Mouse (Mus musculus) hindbrain, embryonic 13.5 days (tissue): ENCODE data around the gene Cyp4x1. TPM values are rescaled to one million over a fixed set of nuclear protein-coding genes. Genes with fewer than 3 reads are reported as not detected.
"Not testable (repeated sequence)": the region's sequence is repeated elsewhere in the genome, so short reads cannot be mapped to it uniquely, and the experiment has no call there.

Experiments used
- ATAC-seq: fragments of 200-750 bp; cut with Nextera tagmentation; 2 replicates; pipeline ENCODE4 v1.8.0; 2017; ENCODE audit warnings: moderate TSS enrichment; ENCODE audit not compliant: low FRiP score
- H3K27ac ChIP-seq: fragments of 300-500 bp; sonication (generic); 2 replicates; pipeline ENCODE4 v1.5.1; 2015; ENCODE audit warnings: inconsistent platforms, mild to moderate bottlenecking, moderate library complexity
- H3K27me3 ChIP-seq: fragments of 300-500 bp; sonication (generic); 2 replicates; pipeline ENCODE4 v1.6.1; 2015; ENCODE audit warnings: mild to moderate bottlenecking, inconsistent platforms
- H3K36me3 ChIP-seq: fragments of 300-500 bp; sonication (generic); 2 replicates; pipeline ENCODE4 v1.6.1; 2015; ENCODE audit warnings: mild to moderate bottlenecking, inconsistent platforms
- H3K4me1 ChIP-seq: fragments of 300-500 bp; sonication (generic); replicated peaks from 2 replicates; pipeline ENCODE4 v1.6.1; 2015; ENCODE audit warnings: inconsistent platforms
- H3K4me2 ChIP-seq: fragments of 300-500 bp; sonication (generic); 2 replicates; pipeline ENCODE4 v1.6.1; 2015; ENCODE audit warnings: inconsistent platforms, mild to moderate bottlenecking, moderate library complexity
- H3K4me3 ChIP-seq: fragments of 300-500 bp; sonication (generic); 2 replicates; pipeline ENCODE4 v1.5.1; 2015; ENCODE audit warnings: mild to moderate bottlenecking, inconsistent platforms
- H3K9ac ChIP-seq: fragments of 300-500 bp; sonication (generic); 2 replicates; pipeline ENCODE4 v1.6.1; 2015; ENCODE audit warnings: mild to moderate bottlenecking, inconsistent platforms
- H3K9me3 ChIP-seq: fragments of 300-500 bp; sonication (generic); 2 replicates; pipeline ENCODE4 v1.6.1; 2016; ENCODE audit warnings: inconsistent platforms
- WGBS: fragments of 180-500 bp; shearing (Covaris S2); methylation state at CpG from one replicate; pipeline ENCODE4 v1.1.7; 2015; 5-methylcytosine and 5-hydroxymethylcytosine counted together
- polyA plus RNA-seq: library from polyadenylated mRNA; unstranded; fragments of >200 nt; fragmentation: Nextera tagmentation; extraction: Ambion mirVana; gene quantifications from 2 replicates; pipeline ENCODE4 v1.2.1, GENCODE M21; 2015

Gene Cyp4x1
- 5.9 and 6.7 TPM in 2 replicates for polyA plus RNA-seq

- Histone ChIP-seq H3K36me3 (no peaks in the 10 kb centered on the region), H3K4me3 (peak within 1 kb of the TSS; percentile 57), H3K9ac (peak within 1 kb of the TSS; percentile 77), H3K27ac (peak within 1 kb of the TSS; percentile 78), H3K4me2 (peak within 1 kb of the TSS; percentile 79), H3K27me3 (peaks cover 24% of the 10 kb centered on the region), H3K4me1 (peaks cover 18% of the 10 kb centered on the region), H3K9me3 (no peaks in the 10 kb centered on the region)
- ATAC-seq: peak; percentile 93
- WGBS: 1% methylated on average over 29 of the region's 29 CpGs
Measured at GRCm38 (mm10) chr4:115133621-115134295, at the start of gene Cyp4x1. Gene Cyp4x1, minus strand, starts transcription at chr4:115134281.

GRCm38 (mm10) chr4:115176201-115176600 lies 42.1 kb upstream of the Cyp4x1 start:
- not testable (repeated sequence) for H3K9me3 ChIP-seq, H3K27me3 ChIP-seq, ATAC-seq, H3K4me1 ChIP-seq, H3K36me3 ChIP-seq, H3K27ac ChIP-seq, H3K4me3 ChIP-seq, H3K4me2 ChIP-seq, H3K9ac ChIP-seq

- no peak for ATAC-seq
- no peaks in the 10 kb centered on the region for H3K9me3 ChIP-seq
- H3K36me3 ChIP-seq: no peaks in the 10 kb centered on the region
- no peak overlapping the region for H3K9ac ChIP-seq
- 71% methylated on average over 1 of the region's 1 CpGs for WGBS
- no peak overlapping the region for H3K4me3 ChIP-seq
- H3K27me3 ChIP-seq: no peaks in the 10 kb centered on the region
- no peaks in the 10 kb centered on the region for H3K4me1 ChIP-seq
- H3K27ac ChIP-seq: no peak overlapping the region
- no peak overlapping the region for H3K4me2 ChIP-seq
Measured at GRCm38 (mm10) chr4:115174694-115175353, 40.7 kb upstream of the Cyp4x1 start.

- H3K4me1 ChIP-seq, H3K9me3 ChIP-seq, ATAC-seq, H3K9ac ChIP-seq, H3K36me3 ChIP-seq, H3K27me3 ChIP-seq, H3K4me3 ChIP-seq, H3K4me2 ChIP-seq, H3K27ac ChIP-seq: not testable (repeated sequence)
- 88% methylated on average over 3 of the region's 3 CpGs for WGBS
Measured at GRCm38 (mm10) chr4:115158963-115159362, 24.9 kb upstream of the Cyp4x1 start.

GRCm38 (mm10) chr4:115154723-115155122 lies 20.6 kb upstream of the Cyp4x1 start:
- no peaks in the 10 kb centered on the region for H3K9me3 ChIP-seq
- no peaks in the 10 kb centered on the region for H3K36me3 ChIP-seq
- H3K9ac ChIP-seq: no peak overlapping the region
- 99% methylated on average over 2 of the region's 2 CpGs for WGBS
- H3K27me3 ChIP-seq: no peaks in the 10 kb centered on the region
- ATAC-seq: no peak
- H3K4me2 ChIP-seq: no peak overlapping the region
- H3K4me3 ChIP-seq: no peak overlapping the region
- H3K27ac ChIP-seq: no peak overlapping the region
- H3K4me1 ChIP-seq: no peaks in the 10 kb centered on the region

GRCm38 (mm10) chr4:115134296-115134630 lies 182 bp upstream of the Cyp4x1 start:
- Histone ChIP-seq H3K4me2 (peak overlapping the region; percentile 79), H3K4me3 (peak overlapping the region; percentile 57), H3K27ac (peak overlapping the region; percentile 78; the same call in 1 of the 2 replicates), H3K9ac (peak overlapping the region; percentile 77), H3K27me3 (peaks cover 24% of the 10 kb centered on the region), H3K9me3 (no peaks in the 10 kb centered on the region), H3K4me1 (peaks cover 18% of the 10 kb centered on the region), H3K36me3 (no peaks in the 10 kb centered on the region)
- ATAC-seq: peak; percentile 65
- 17% methylated on average over 7 of the region's 7 CpGs for WGBS

GRCm38 (mm10) chr4:115133085-115133484 lies 996 bp downstream of the Cyp4x1 start:
- H3K4me3 ChIP-seq: peak overlapping the region; percentile 57
- H3K36me3 ChIP-seq: no peaks in the 10 kb centered on the region
- 8% methylated on average over 5 of the region's 5 CpGs for WGBS
- H3K9me3 ChIP-seq: no peaks in the 10 kb centered on the region
- peak overlapping the region; percentile 78; the same call in 1 of the 2 replicates for H3K27ac ChIP-seq
- H3K27me3 ChIP-seq: peaks cover 24% of the 10 kb centered on the region
- ATAC-seq: peak; percentile 23; the same call in 1 of the 2 replicates
- H3K4me2 ChIP-seq: peak overlapping the region; percentile 79
- H3K4me1 ChIP-seq: peaks cover 18% of the 10 kb centered on the region
- peak overlapping the region; percentile 77; the same call in 1 of the 2 replicates for H3K9ac ChIP-seq

- H3K27ac ChIP-seq: no peak overlapping the region
- H3K4me1 ChIP-seq: no peaks in the 10 kb centered on the region
- no peak overlapping the region for H3K4me2 ChIP-seq
- no peak for ATAC-seq
- no peaks in the 10 kb centered on the region for H3K9me3 ChIP-seq
- H3K4me3 ChIP-seq: no peak overlapping the region
- no peaks in the 10 kb centered on the region for H3K36me3 ChIP-seq
- no peak overlapping the region for H3K9ac ChIP-seq
- no peaks in the 10 kb centered on the region for H3K27me3 ChIP-seq
Measured at GRCm38 (mm10) chr4:115124713-115125112, 9.4 kb downstream of the Cyp4x1 start.

GRCm38 (mm10) chr4:115123507-115123906 lies 10.6 kb downstream of the Cyp4x1 start:
- ATAC-seq: no peak
- Histone ChIP-seq H3K4me2 (no peak overlapping the region), H3K4me3 (no peak overlapping the region), H3K27ac (no peak overlapping the region), H3K9me3 (no peaks in the 10 kb centered on the region), H3K27me3 (no peaks in the 10 kb centered on the region), H3K9ac (no peak overlapping the region), H3K36me3 (no peaks in the 10 kb centered on the region), H3K4me1 (no peaks in the 10 kb centered on the region)
- 60% methylated on average over 2 of the region's 2 CpGs for WGBS

GRCm38 (mm10) chr4:115121608-115122007 lies 12.5 kb downstream of the Cyp4x1 start:
- Histone ChIP-seq H3K9ac (no peak overlapping the region), H3K27ac (no peak overlapping the region), H3K36me3 (no peaks in the 10 kb centered on the region), H3K9me3 (no peaks in the 10 kb centered on the region), H3K4me3 (no peak overlapping the region), H3K4me1 (no peaks in the 10 kb centered on the region), H3K4me2 (no peak overlapping the region), H3K27me3 (0 out of 2 replicates have a peak, but pooled peaks cover 5% of the 10 kb centered on the region)
- WGBS: 87% methylated on average over 5 of the region's 5 CpGs
- ATAC-seq: no peak

GRCm38 (mm10) chr4:115121162-115121561 lies 12.9 kb downstream of the Cyp4x1 start:
- no peak for ATAC-seq
- no peak overlapping the region for H3K27ac ChIP-seq
- H3K4me1 ChIP-seq: no peaks in the 10 kb centered on the region
- H3K9me3 ChIP-seq: no peaks in the 10 kb centered on the region
- 0 out of 2 replicates have a peak, but pooled peaks cover 5% of the 10 kb centered on the region for H3K27me3 ChIP-seq
- no peaks in the 10 kb centered on the region for H3K36me3 ChIP-seq
- H3K4me3 ChIP-seq: no peak overlapping the region
- no peak overlapping the region for H3K4me2 ChIP-seq
- 84% methylated on average over 2 of the region's 2 CpGs for WGBS
- no peak overlapping the region for H3K9ac ChIP-seq

- no peak overlapping the region for H3K4me2 ChIP-seq
- 88% methylated on average over 3 of the region's 3 CpGs for WGBS
Measured at GRCm38 (mm10) chr4:115119642-115120041, 14.4 kb downstream of the Cyp4x1 start.

GRCm38 (mm10) chr4:115113266-115113665 lies 20.8 kb downstream of the Cyp4x1 start:
- Histone ChIP-seq H3K9me3 (no peaks in the 10 kb centered on the region), H3K27ac (no peak overlapping the region), H3K27me3 (peaks cover 12% of the 10 kb centered on the region; the same call in 1 of the 2 replicates), H3K9ac (no peak overlapping the region), H3K4me3 (no peak overlapping the region), H3K4me1 (no peaks in the 10 kb centered on the region), H3K4me2 (no peak overlapping the region), H3K36me3 (no peaks in the 10 kb centered on the region)
- WGBS: 21% methylated on average over 5 of the region's 5 CpGs
- ATAC-seq: no peak

More at GRCm38 (mm10) chr4:115119642-115120041, 14.4 kb downstream of the Cyp4x1 start:
- Histone ChIP-seq H3K36me3 (no peaks in the 10 kb centered on the region), H3K9me3 (no peaks in the 10 kb centered on the region), H3K27me3 (0 out of 2 replicates have a peak, but pooled peaks cover 5% of the 10 kb centered on the region), H3K4me1 (no peaks in the 10 kb centered on the region), H3K27ac (no peak overlapping the region), H3K4me3 (no peak overlapping the region), H3K9ac (no peak overlapping the region)
- no peak for ATAC-seq
